Comparison of ENCODE assay signal across 26 mouse cellular contexts in genomic region chr2:9818177-9818785, GRCm38 (mm10).
DNase-seq lines count a peak whose midpoint lies in the region; ATAC-seq and TF ChIP-seq lines count a peak whose summit lies in the region.
"Had no signal": no experiment of that assay in that cellular context is flagged by ENCODE, and none has a peak within 500 bp of the region (broad histone marks: within the 10 kb centered on the region; RNA-seq: fewer than 3 reads in every experiment).

No protein-coding gene starts in this region.

- no peaks in the 10 kb centered on the region for H3K4me1 ChIP-seq in ES-Bruce4 (ENCODE audit: control insufficient read depth, insufficient read depth, low read length)
- no peaks in the 10 kb centered on the region for H3K4me1 ChIP-seq in intestine, embryonic 16.5 days (ENCODE audit: control insufficient read depth, insufficient read depth, low read length)
- H3K4me1 ChIP-seq: embryonic facial prominence, embryonic 12.5 days; forebrain, embryonic 12.5 days; hindbrain, embryonic 15.5 days; limb, embryonic 12.5 days; liver, embryonic 12.5 days; midbrain, embryonic 10.5 days; neural tube, embryonic 15.5 days had no signal

- H3K4me3 ChIP-seq in ES-Bruce4 (ENCODE audit: low read depth, low read length) = no peak overlapping the region
- no peak overlapping the region for H3K4me3 ChIP-seq in intestine, embryonic 16.5 days (ENCODE audit: low read length)
- no peak overlapping the region for H3K4me3 ChIP-seq in gastrocnemius, adult 2 months
- H3K4me3 ChIP-seq: embryonic facial prominence, embryonic 12.5 days; erythroblast, embryonic 14.5 days; forebrain, embryonic 12.5 days; hindbrain, embryonic 15.5 days; limb, embryonic 12.5 days; liver, embryonic 12.5 days; midbrain, embryonic 10.5 days; neural tube, embryonic 15.5 days had no signal

- H3K9me3 ChIP-seq in ES-Bruce4 (replicated peaks; ENCODE audit: control insufficient read depth, insufficient read depth, low read length, poor library complexity, severe bottlenecking) = no peaks in the 10 kb centered on the region
- no peaks in the 10 kb centered on the region for H3K9me3 ChIP-seq in intestine, embryonic 16.5 days (ENCODE audit: control insufficient read depth, low read length)
- H3K9me3 ChIP-seq: embryonic facial prominence, embryonic 12.5 days; forebrain, embryonic 12.5 days; hindbrain, embryonic 15.5 days; limb, embryonic 12.5 days; liver, embryonic 12.5 days; midbrain, embryonic 10.5 days; neural tube, embryonic 15.5 days had no signal

- H3K27me3 ChIP-seq in ES-Bruce4 (ENCODE audit: control insufficient read depth, insufficient read depth, low read length, poor library complexity, severe bottlenecking) = no peaks in the 10 kb centered on the region
- H3K27me3 ChIP-seq in intestine, embryonic 16.5 days (replicated peaks; ENCODE audit: control insufficient read depth, insufficient read depth, low read length) = no peaks in the 10 kb centered on the region
- H3K27me3 ChIP-seq: embryonic facial prominence, embryonic 12.5 days; forebrain, embryonic 12.5 days; hindbrain, embryonic 15.5 days; limb, embryonic 12.5 days; liver, embryonic 12.5 days; neural tube, embryonic 15.5 days had no signal

- H3K27ac ChIP-seq in ES-Bruce4 (ENCODE audit: insufficient read depth, low read length) = no peak overlapping the region
- no peak overlapping the region for H3K27ac ChIP-seq in intestine, embryonic 16.5 days (ENCODE audit: low read length)
- no peak overlapping the region for H3K27ac ChIP-seq in gastrocnemius, adult 2 months
- H3K27ac ChIP-seq: embryonic facial prominence, embryonic 12.5 days; forebrain, embryonic 12.5 days; hindbrain, embryonic 15.5 days; limb, embryonic 12.5 days; liver, embryonic 12.5 days; midbrain, embryonic 10.5 days; neural tube, embryonic 15.5 days had no signal

- no peaks in the 10 kb centered on the region for H3K36me3 ChIP-seq in ES-Bruce4 (ENCODE audit: control insufficient read depth, insufficient read depth, low read length, poor library complexity, severe bottlenecking)
- H3K36me3 ChIP-seq in intestine, embryonic 16.5 days (ENCODE audit: control insufficient read depth, insufficient read depth, low read length) = no peaks in the 10 kb centered on the region
- H3K36me3 ChIP-seq: embryonic facial prominence, embryonic 12.5 days; forebrain, embryonic 12.5 days; hindbrain, embryonic 15.5 days; limb, embryonic 12.5 days; liver, embryonic 12.5 days; midbrain, embryonic 10.5 days; neural tube, embryonic 15.5 days had no signal

- H3K9ac ChIP-seq in ES-Bruce4 (ENCODE audit: low read depth, poor library complexity, severe bottlenecking) = no peak overlapping the region
- H3K9ac ChIP-seq in intestine, embryonic 16.5 days (ENCODE audit: low read depth, low read length) = no peak overlapping the region
- H3K9ac ChIP-seq: embryonic facial prominence, embryonic 12.5 days; forebrain, embryonic 12.5 days; hindbrain, embryonic 15.5 days; limb, embryonic 12.5 days; liver, embryonic 12.5 days; neural tube, embryonic 15.5 days had no signal

- 38% methylated on average over 7 of the region's 7 CpGs for WGBS in intestine, embryonic 16.5 days

- peak; percentile 8 for DNase-seq in kidney, postnatal 14 days
- DNase-seq in kidney, postnatal 36 days = no peak
- peak; percentile 83 for DNase-seq in 3T3-L1 (ENCODE audit: low read depth, low spot score)
- no peak for DNase-seq in gastrocnemius, adult 2 months
- no peak for DNase-seq in right cerebral cortex, adult 18-20 months
- DNase-seq: adrenal gland, adult 8-10 months; cerebellum, adult 11-12 months; cerebellum, postnatal 10 days; heart, adult 11 months; kidney, postnatal 25 days; lung, adult 18-20 months had no signal

- ATAC-seq in intestine, embryonic 16.5 days = peak; percentile 69
- no peak for ATAC-seq in inflammation-experienced regulatory T-cells, adult 6 months
- ATAC-seq: activated CD4-positive, CD25-positive, alpha-beta regulatory T cell, adult 4 months; CD4-positive, CD25-positive, alpha-beta regulatory T cell, adult 4 months; liver, embryonic 12.5 days; midbrain, embryonic 16.5 days had no signal

- 0 out of 2 replicates have a peak, but pooled peaks have one; percentile 70 for TF ChIP-seq EP300 in ES-Bruce4 (IDR thresholded peaks at IDR 0.05; ENCODE audit: insufficient read depth, low read depth, low read length)

- no peak for TF ChIP-seq POLR2A in ES-Bruce4 (IDR thresholded peaks at IDR 0.05; ENCODE audit: insufficient read depth, low read length)

- no peak overlapping the region for H3K4me2 ChIP-seq in intestine, embryonic 16.5 days (ENCODE audit: low read depth, low read length)
- H3K4me2 ChIP-seq: embryonic facial prominence, embryonic 12.5 days; forebrain, embryonic 12.5 days; heart, embryonic 11.5 days; hindbrain, embryonic 15.5 days; limb, embryonic 12.5 days; liver, embryonic 12.5 days; neural tube, embryonic 15.5 days had no signal

- intact Hi-C loops in gastrocnemius, adult 2 months (cut with DNase I) = no loop called here

- no peak for TF ChIP-seq CTCF in ES-Bruce4 (IDR thresholded peaks at IDR 0.05; ENCODE audit: low read depth, low read length)
- TF ChIP-seq CTCF in gastrocnemius, adult 2 months (IDR thresholded peaks at IDR 0.05) = no peak

Comparison
In these comparisons a context has a peak if more than half of its experiments do, and no peak if none do; other contexts are left out.
1. DNase-seq: peak in kidney, postnatal 14 days (single experiment) and 3T3-L1 (single experiment); none in kidney, postnatal 36 days (0 of 2), gastrocnemius, adult 2 months (single experiment) and right cerebral cortex, adult 18-20 months (single experiment).